Mouse (Mus musculus): ENCODE results near the gene Hmgb2.

DNA sequence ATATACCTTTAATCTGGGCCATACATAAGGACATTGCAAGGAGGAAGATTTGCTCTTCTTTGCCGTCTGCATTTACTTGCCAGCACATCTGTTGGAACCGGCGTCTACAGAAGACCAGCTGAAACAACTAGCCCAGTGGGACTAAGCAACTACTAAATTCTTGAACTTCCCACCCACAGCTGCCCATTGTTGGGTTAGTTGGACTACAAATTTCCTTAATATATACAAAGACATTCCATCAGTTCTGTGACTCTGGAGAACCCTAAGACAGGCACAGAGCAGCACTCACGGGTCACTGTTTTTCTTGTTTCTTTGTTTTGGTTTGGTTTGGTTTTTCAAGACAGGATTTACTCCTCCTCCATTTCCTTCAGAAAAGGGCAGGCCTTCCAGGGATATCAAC lies 31.1 kb upstream of the Hmgb2 start:
- TF ChIP-seq POLR2A (IDR thresholded peaks at IDR 0.05; ENCODE audit: extremely low read depth, insufficient read depth, low read length) (no peak), CTCF (IDR thresholded peaks at IDR 0.05; ENCODE audit: extremely low read depth, insufficient read depth, low read length) (no peak)

All from cortical plate, adult 2 months (tissue).